Mouse (Mus musculus): ENCODE measurements around the gene Dmd.

DNA sequence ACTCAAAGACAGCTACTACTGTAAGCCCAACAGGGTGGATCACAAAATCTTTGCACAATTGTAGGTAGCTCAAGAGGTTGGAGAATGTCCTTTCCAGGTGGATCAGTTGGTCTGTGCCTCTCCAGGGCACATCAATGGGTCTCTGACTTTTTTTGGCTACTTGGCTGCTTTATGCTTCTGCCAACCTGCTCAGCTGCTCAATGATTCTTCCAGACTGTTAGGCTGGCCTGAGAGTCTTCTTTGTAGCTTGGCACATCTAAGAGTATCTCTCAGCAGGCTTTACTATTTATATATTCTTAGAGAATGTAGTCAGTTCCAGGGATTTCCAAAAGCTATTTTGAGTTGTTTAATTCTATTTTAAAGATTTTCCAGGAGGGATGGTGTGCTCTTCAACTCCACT, 1416.3 kb downstream of the Dmd start:
- TF ChIP-seq CTCF (IDR thresholded peaks at IDR 0.05; ENCODE audit: control insufficient read depth, insufficient read depth, low read length) (no peak), POLR2A (IDR thresholded peaks at IDR 0.05; ENCODE audit: borderline replicate concordance, control insufficient read depth, low read depth, low read length) (no peak)

Measured in bone marrow, adult 2 months (tissue).